Mouse (Mus musculus): ENCODE data around the gene Hsd11b1. TPM values are rescaled to one million over a fixed set of nuclear protein-coding genes. Genes with fewer than 3 reads are reported as not detected.

Hsd11b1 gene
- polyA plus RNA-seq, 1 experiment from 2014 or later: 2.1 TPM

- 75% methylated on average over 3 of the region's 3 CpGs for whole genome bisulfite sequencing
- Histone ChIP-seq H3K4me1 (ENCODE audit: control insufficient read depth, insufficient read depth, low read length) (peaks cover 15% of the 10 kb centered on the region), H3K36me3 (ENCODE audit: control insufficient read depth, insufficient read depth, low read length) (no peaks in the 10 kb centered on the region), H3K4me3 (replicated peaks; ENCODE audit: low read length) (no peak overlapping the region), H3K4me2 (ENCODE audit: low read depth, low read length) (no peak overlapping the region), H3K9ac (ENCODE audit: low read length) (no peak overlapping the region), H3K27ac (ENCODE audit: low read length) (no peak overlapping the region), H3K27me3 (ENCODE audit: control insufficient read depth, insufficient read depth, low read length) (no peaks in the 10 kb centered on the region), H3K9me3 (replicated peaks; ENCODE audit: control insufficient read depth, low read length) (no peaks in the 10 kb centered on the region)
- ATAC-seq (ENCODE audit: insufficient read depth, low FRiP score): no peak
Observed at GRCm38 (mm10) chr1:193194416-193195140, 69.3 kb downstream of the Hsd11b1 start.

GRCm38 (mm10) chr1:193191675-193192283 lies 72.1 kb downstream of the Hsd11b1 start:
- WGBS: 80% methylated on average over 7 of the region's 7 CpGs

DNA sequence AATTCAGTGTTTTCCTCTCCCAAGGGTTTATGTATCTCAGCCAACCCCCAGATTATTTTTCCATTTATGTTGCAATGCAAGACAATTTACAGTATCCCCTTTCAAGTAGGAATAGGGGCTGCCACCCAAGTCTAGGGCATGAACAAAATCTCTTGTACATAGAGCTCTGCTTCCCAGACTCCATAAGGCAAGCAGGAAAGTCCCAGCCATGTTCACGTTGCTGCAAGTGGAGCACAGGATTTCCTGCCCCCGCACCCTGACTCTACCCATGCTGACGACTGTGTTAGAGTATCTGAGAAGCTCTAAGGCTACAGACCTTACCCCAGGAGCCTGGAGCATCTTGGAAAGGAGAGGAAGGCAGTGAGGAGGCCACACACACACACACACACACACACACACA lies 74.1 kb downstream of the Hsd11b1 start:
- H3K4me2 ChIP-seq (ENCODE audit: low read depth, low read length): peak overlapping the region; percentile 39; the same call in 1 of the 2 replicates
- ATAC-seq (ENCODE audit: insufficient read depth, low FRiP score): 0 out of 2 replicates have a peak, but pooled peaks have one; percentile 22
- 27% methylated on average over 3 of the region's 3 CpGs for WGBS

More at GRCm38 (mm10) chr1:193191675-193192283, 72.1 kb downstream of the Hsd11b1 start:
- Histone ChIP-seq H3K27me3 (ENCODE audit: control insufficient read depth, insufficient read depth, low read length) (no peaks in the 10 kb centered on the region), H3K4me3 (replicated peaks; ENCODE audit: low read length) (no peak overlapping the region), H3K9ac (ENCODE audit: low read length) (no peak overlapping the region), H3K27ac (ENCODE audit: low read length) (no peak overlapping the region; the same call in 1 of the 2 replicates), H3K36me3 (ENCODE audit: control insufficient read depth, insufficient read depth, low read length) (no peaks in the 10 kb centered on the region), H3K4me1 (ENCODE audit: control insufficient read depth, insufficient read depth, low read length) (peaks cover 31% of the 10 kb centered on the region), H3K4me2 (ENCODE audit: low read depth, low read length) (no peak overlapping the region), H3K9me3 (replicated peaks; ENCODE audit: control insufficient read depth, low read length) (no peaks in the 10 kb centered on the region)
- ATAC-seq (ENCODE audit: insufficient read depth, low FRiP score): no peak

DNA sequence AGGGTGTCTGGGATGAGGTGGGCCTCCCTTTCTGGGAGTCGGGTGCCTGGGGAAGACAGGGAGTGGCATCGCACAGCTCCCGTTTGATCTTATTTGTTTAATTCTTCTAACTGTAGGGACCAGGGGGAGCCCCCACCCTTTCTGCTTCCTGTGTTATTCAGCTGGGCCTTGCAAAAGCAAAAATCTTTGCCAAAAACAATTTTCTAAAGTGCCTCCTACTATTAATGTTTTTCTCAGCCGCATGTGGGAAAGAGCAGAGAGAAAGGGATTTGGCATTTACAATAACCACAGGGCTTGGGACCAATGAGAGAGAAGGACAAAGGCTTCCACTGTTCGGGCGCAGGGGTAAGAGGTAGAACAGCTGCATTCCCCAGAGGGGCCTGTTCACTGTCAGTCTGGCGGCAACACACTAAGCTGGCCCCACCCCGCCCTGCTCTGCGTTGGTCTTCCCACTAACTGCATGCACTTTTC lies 74.7 kb downstream of the Hsd11b1 start:
- peak overlapping the region; percentile 39 for H3K4me2 ChIP-seq (ENCODE audit: low read depth, low read length)
- H3K9ac ChIP-seq (ENCODE audit: low read length): 0 out of 2 replicates have a peak overlapping the region, but pooled peaks have one; percentile 41
- no peak overlapping the region for H3K4me3 ChIP-seq (replicated peaks; ENCODE audit: low read length)
- WGBS: 12% methylated on average over 9 of the region's 9 CpGs
- peak; percentile 96 for ATAC-seq (ENCODE audit: insufficient read depth, low FRiP score)
- no peaks in the 10 kb centered on the region for H3K27me3 ChIP-seq (ENCODE audit: control insufficient read depth, insufficient read depth, low read length)
- peak overlapping the region; percentile 91 for H3K27ac ChIP-seq (ENCODE audit: low read length)
- peaks cover 31% of the 10 kb centered on the region for H3K4me1 ChIP-seq (ENCODE audit: control insufficient read depth, insufficient read depth, low read length)
- H3K36me3 ChIP-seq (ENCODE audit: control insufficient read depth, insufficient read depth, low read length): no peaks in the 10 kb centered on the region
- H3K9me3 ChIP-seq (replicated peaks; ENCODE audit: control insufficient read depth, low read length): no peaks in the 10 kb centered on the region

More for the DNA sequence above, 74.1 kb downstream of the Hsd11b1 start:
- peaks cover 31% of the 10 kb centered on the region for H3K4me1 ChIP-seq (ENCODE audit: control insufficient read depth, insufficient read depth, low read length)
- H3K4me3 ChIP-seq (replicated peaks; ENCODE audit: low read length): no peak overlapping the region
- no peaks in the 10 kb centered on the region for H3K9me3 ChIP-seq (replicated peaks; ENCODE audit: control insufficient read depth, low read length)
- H3K27me3 ChIP-seq (ENCODE audit: control insufficient read depth, insufficient read depth, low read length): no peaks in the 10 kb centered on the region
- H3K27ac ChIP-seq (ENCODE audit: low read length): peak overlapping the region; percentile 91
- H3K9ac ChIP-seq (ENCODE audit: low read length): no peak overlapping the region
- no peaks in the 10 kb centered on the region for H3K36me3 ChIP-seq (ENCODE audit: control insufficient read depth, insufficient read depth, low read length)

GRCm38 (mm10) chr1:193188257-193188656 lies 75.6 kb downstream of the Hsd11b1 start:
- 46% methylated on average over 6 of the region's 6 CpGs for WGBS
- ATAC-seq (ENCODE audit: insufficient read depth, low FRiP score): peak; percentile 10; the same call in 1 of the 2 replicates
- H3K27ac ChIP-seq (ENCODE audit: low read length): peak overlapping the region; percentile 91
- H3K27me3 ChIP-seq (ENCODE audit: control insufficient read depth, insufficient read depth, low read length): no peaks in the 10 kb centered on the region
- no peak overlapping the region for H3K4me3 ChIP-seq (replicated peaks; ENCODE audit: low read length)
- peaks cover 31% of the 10 kb centered on the region for H3K4me1 ChIP-seq (ENCODE audit: control insufficient read depth, insufficient read depth, low read length)
- H3K9ac ChIP-seq (ENCODE audit: low read length): no peak overlapping the region
- H3K9me3 ChIP-seq (replicated peaks; ENCODE audit: control insufficient read depth, low read length): no peaks in the 10 kb centered on the region
- H3K4me2 ChIP-seq (ENCODE audit: low read depth, low read length): peak overlapping the region; percentile 39; the same call in 1 of the 2 replicates
- no peaks in the 10 kb centered on the region for H3K36me3 ChIP-seq (ENCODE audit: control insufficient read depth, insufficient read depth, low read length)

- H3K4me2 ChIP-seq (ENCODE audit: low read depth, low read length): no peak overlapping the region
- H3K27me3 ChIP-seq (ENCODE audit: control insufficient read depth, insufficient read depth, low read length): no peaks in the 10 kb centered on the region
- H3K9ac ChIP-seq (ENCODE audit: low read length): no peak overlapping the region
- no peaks in the 10 kb centered on the region for H3K9me3 ChIP-seq (replicated peaks; ENCODE audit: control insufficient read depth, low read length)
- H3K27ac ChIP-seq (ENCODE audit: low read length): no peak overlapping the region
- 76% methylated on average over 3 of the region's 3 CpGs for WGBS
- no peak for ATAC-seq (ENCODE audit: insufficient read depth, low FRiP score)
- H3K4me3 ChIP-seq (replicated peaks; ENCODE audit: low read length): no peak overlapping the region
- no peaks in the 10 kb centered on the region for H3K4me1 ChIP-seq (ENCODE audit: control insufficient read depth, insufficient read depth, low read length)
- no peaks in the 10 kb centered on the region for H3K36me3 ChIP-seq (ENCODE audit: control insufficient read depth, insufficient read depth, low read length)
Observed at GRCm38 (mm10) chr1:193181104-193181503, 82.8 kb downstream of the Hsd11b1 start.

- WGBS: 78% methylated on average over 13 of the region's 13 CpGs
- Histone ChIP-seq H3K4me3 (replicated peaks; ENCODE audit: low read length) (peak overlapping the region; percentile 67), H3K9ac (ENCODE audit: low read length) (peak overlapping the region; percentile 79), H3K36me3 (ENCODE audit: control insufficient read depth, insufficient read depth, low read length) (no peaks in the 10 kb centered on the region), H3K27ac (ENCODE audit: low read length) (peak overlapping the region; percentile 89), H3K9me3 (replicated peaks; ENCODE audit: control insufficient read depth, low read length) (no peaks in the 10 kb centered on the region), H3K4me1 (ENCODE audit: control insufficient read depth, insufficient read depth, low read length) (peaks cover 16% of the 10 kb centered on the region), H3K4me2 (ENCODE audit: low read depth, low read length) (peak overlapping the region; percentile 76), H3K27me3 (ENCODE audit: control insufficient read depth, insufficient read depth, low read length) (no peaks in the 10 kb centered on the region)
- no peak for ATAC-seq (ENCODE audit: insufficient read depth, low FRiP score)
Observed at GRCm38 (mm10) chr1:193174143-193174733, 89.6 kb downstream of the Hsd11b1 start.

DNA sequence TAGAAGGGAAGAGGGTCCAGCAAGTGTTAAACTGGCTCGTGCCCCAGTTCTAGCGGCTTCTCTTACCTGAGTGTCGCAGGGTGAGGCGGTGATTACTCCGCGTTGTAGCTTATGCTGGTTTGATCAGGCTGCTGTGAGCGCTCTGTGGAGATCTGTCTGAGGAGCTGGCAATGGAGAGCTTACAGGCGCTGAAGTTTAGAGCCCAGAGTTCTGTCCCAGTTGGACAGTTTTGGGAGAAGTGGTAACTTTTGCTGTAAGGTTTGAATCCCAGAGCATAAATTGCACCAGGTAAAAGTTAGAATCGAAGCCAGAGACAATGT lies 90.1 kb downstream of the Hsd11b1 start:
- H3K9ac ChIP-seq (ENCODE audit: low read length): peak overlapping the region; percentile 79
- peak overlapping the region; percentile 76 for H3K4me2 ChIP-seq (ENCODE audit: low read depth, low read length)
- 14% methylated on average over 9 of the region's 9 CpGs for WGBS
- H3K36me3 ChIP-seq (ENCODE audit: control insufficient read depth, insufficient read depth, low read length): no peaks in the 10 kb centered on the region
- H3K4me3 ChIP-seq (replicated peaks; ENCODE audit: low read length): peak overlapping the region; percentile 67
- H3K27ac ChIP-seq (ENCODE audit: low read length): peak overlapping the region; percentile 89
- no peaks in the 10 kb centered on the region for H3K9me3 ChIP-seq (replicated peaks; ENCODE audit: control insufficient read depth, low read length)
- no peak; the same call in none of the 2 replicates for ATAC-seq (ENCODE audit: insufficient read depth, low FRiP score)
- no peaks in the 10 kb centered on the region for H3K27me3 ChIP-seq (ENCODE audit: control insufficient read depth, insufficient read depth, low read length)
- peaks cover 16% of the 10 kb centered on the region for H3K4me1 ChIP-seq (ENCODE audit: control insufficient read depth, insufficient read depth, low read length)
